21 mouse cellular contexts compared by ENCODE assay signal in the genomic region with DNA sequence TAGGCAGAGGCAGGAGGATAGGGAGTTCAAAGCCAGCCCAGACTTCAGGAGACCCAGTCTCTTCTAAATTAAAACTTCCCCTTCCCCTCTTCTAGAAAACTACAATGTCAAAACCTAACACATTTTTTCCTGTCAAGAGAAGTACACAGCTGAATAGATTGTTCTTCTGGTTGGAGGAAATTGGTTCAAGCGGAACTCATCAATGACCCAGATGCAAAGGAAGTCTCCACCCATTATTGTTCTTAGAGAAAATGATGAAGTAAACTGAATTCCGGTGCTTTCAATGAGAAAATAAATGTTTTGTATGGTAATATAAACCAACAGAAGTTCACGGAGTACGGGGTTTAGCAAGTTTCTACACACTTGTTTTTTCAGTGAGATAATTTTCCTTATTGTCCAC.
DNase-seq lines count a peak whose midpoint lies in the region; ATAC-seq and TF ChIP-seq lines count a peak whose summit lies in the region.
"Had no signal": no experiment of that assay in that cellular context is flagged by ENCODE, and none has a peak within 500 bp of the region (broad histone marks: within the 10 kb centered on the region; RNA-seq: fewer than 3 reads in every experiment).

No protein-coding gene starts in this region.

- WGBS in kidney, postnatal 0 days = 83% methylated on average over 4 of the region's 4 CpGs

- no peaks in the 10 kb centered on the region for H3K9me3 ChIP-seq in kidney, postnatal 0 days (replicated peaks; ENCODE audit: low read length)
- H3K9me3 ChIP-seq: embryonic facial prominence, embryonic 15.5 days; forebrain, embryonic 10.5 days; heart, embryonic 10.5 days; hindbrain, embryonic 13.5 days; intestine, embryonic 15.5 days had no signal

- no peaks in the 10 kb centered on the region for H3K36me3 ChIP-seq in kidney, postnatal 0 days (ENCODE audit: insufficient read depth, low read length)
- H3K36me3 ChIP-seq: embryonic facial prominence, embryonic 15.5 days; forebrain, embryonic 10.5 days; heart, embryonic 10.5 days; hindbrain, embryonic 13.5 days; intestine, embryonic 15.5 days had no signal

- no peak for ATAC-seq in kidney, postnatal 0 days (replicated peaks; ENCODE audit: low FRiP score, low read depth)
- ATAC-seq: forebrain, embryonic 14.5 days; hindbrain, postnatal 0 days; intestine, embryonic 15.5 days had no signal

- H3K27me3 ChIP-seq in kidney, postnatal 0 days (ENCODE audit: insufficient read depth, low read length) = no peaks in the 10 kb centered on the region
- H3K27me3 ChIP-seq: embryonic facial prominence, embryonic 15.5 days; hindbrain, embryonic 13.5 days; intestine, embryonic 15.5 days had no signal

- no peaks in the 10 kb centered on the region for H3K4me1 ChIP-seq in kidney, postnatal 0 days (replicated peaks; ENCODE audit: insufficient read depth, low read length)
- H3K4me1 ChIP-seq in brown adipose tissue, adult 24 weeks (ENCODE audit: control insufficient read depth, insufficient read depth, insufficient read length, low read length) = peaks cover 10% of the 10 kb centered on the region
- H3K4me1 ChIP-seq: embryonic facial prominence, embryonic 15.5 days; heart, embryonic 10.5 days; hindbrain, embryonic 13.5 days; intestine, embryonic 15.5 days had no signal

- TF ChIP-seq CTCF in kidney, postnatal 0 days (IDR thresholded peaks at IDR 0.05; ENCODE audit: low read depth) = no peak

- peak; percentile 64 for DNase-seq in heart, adult 8-10 months (ENCODE audit: low spot score)
- DNase-seq in heart, postnatal 4 days = no peak
- DNase-seq in kidney, postnatal 0 days (ENCODE audit: low spot score) = peak; percentile 20
- no peak for DNase-seq in kidney, postnatal 4 days
- peak; percentile 32 for DNase-seq in induced T-regulatory cell, adult 2 months (ENCODE audit: low read depth)
- no peak for DNase-seq in embryo, embryonic 10.5 days (ENCODE audit: low spot score)
- DNase-seq: adrenal gland, adult 2 months; adrenal gland, postnatal 25 days; cerebellum, adult 2 months; cerebellum, postnatal 10 days; embryo, embryonic 11 days; gastrocnemius, postnatal 14 days had no signal

- H3K27ac ChIP-seq in kidney, postnatal 0 days = 0 out of 2 replicates have a peak overlapping the region, but pooled peaks have one; percentile 44
- H3K27ac ChIP-seq in brown adipose tissue, adult 24 weeks (replicated peaks; ENCODE audit: low read depth, low read length) = peak overlapping the region; percentile 77
- H3K27ac ChIP-seq: embryonic facial prominence, embryonic 15.5 days; forebrain, embryonic 10.5 days; heart, embryonic 10.5 days; hindbrain, embryonic 13.5 days; hindbrain, postnatal 0 days; intestine, embryonic 15.5 days had no signal

- no peak overlapping the region for H3K4me2 ChIP-seq in kidney, postnatal 0 days (ENCODE audit: low read length)
- H3K4me2 ChIP-seq: embryonic facial prominence, embryonic 15.5 days; hindbrain, embryonic 13.5 days; intestine, embryonic 15.5 days had no signal

- H3K9ac ChIP-seq in kidney, postnatal 0 days (ENCODE audit: low read depth, low read length) = no peak overlapping the region
- H3K9ac ChIP-seq: embryonic facial prominence, embryonic 15.5 days; hindbrain, embryonic 13.5 days; intestine, embryonic 15.5 days had no signal

- H3K4me3 ChIP-seq in kidney, postnatal 0 days (replicated peaks; ENCODE audit: low read depth, low read length) = no peak overlapping the region
- H3K4me3 ChIP-seq in brown adipose tissue, adult 24 weeks (ENCODE audit: insufficient read depth, low read depth, low read length) = no peak overlapping the region
- H3K4me3 ChIP-seq: embryonic facial prominence, embryonic 15.5 days; erythroblast, embryonic 14.5 days; forebrain, embryonic 10.5 days; heart, embryonic 10.5 days; hindbrain, embryonic 13.5 days; intestine, embryonic 15.5 days had no signal

Comparison
In these comparisons a context has a peak if more than half of its experiments do, and no peak if none do; other contexts are left out.
1. DNase-seq: peak in heart, adult 8-10 months (single experiment), kidney, postnatal 0 days (single experiment) and induced T-regulatory cell, adult 2 months (single experiment); none in heart, postnatal 4 days (single experiment), kidney, postnatal 4 days (0 of 2) and embryo, embryonic 10.5 days (single experiment).